In the genomic region with DNA sequence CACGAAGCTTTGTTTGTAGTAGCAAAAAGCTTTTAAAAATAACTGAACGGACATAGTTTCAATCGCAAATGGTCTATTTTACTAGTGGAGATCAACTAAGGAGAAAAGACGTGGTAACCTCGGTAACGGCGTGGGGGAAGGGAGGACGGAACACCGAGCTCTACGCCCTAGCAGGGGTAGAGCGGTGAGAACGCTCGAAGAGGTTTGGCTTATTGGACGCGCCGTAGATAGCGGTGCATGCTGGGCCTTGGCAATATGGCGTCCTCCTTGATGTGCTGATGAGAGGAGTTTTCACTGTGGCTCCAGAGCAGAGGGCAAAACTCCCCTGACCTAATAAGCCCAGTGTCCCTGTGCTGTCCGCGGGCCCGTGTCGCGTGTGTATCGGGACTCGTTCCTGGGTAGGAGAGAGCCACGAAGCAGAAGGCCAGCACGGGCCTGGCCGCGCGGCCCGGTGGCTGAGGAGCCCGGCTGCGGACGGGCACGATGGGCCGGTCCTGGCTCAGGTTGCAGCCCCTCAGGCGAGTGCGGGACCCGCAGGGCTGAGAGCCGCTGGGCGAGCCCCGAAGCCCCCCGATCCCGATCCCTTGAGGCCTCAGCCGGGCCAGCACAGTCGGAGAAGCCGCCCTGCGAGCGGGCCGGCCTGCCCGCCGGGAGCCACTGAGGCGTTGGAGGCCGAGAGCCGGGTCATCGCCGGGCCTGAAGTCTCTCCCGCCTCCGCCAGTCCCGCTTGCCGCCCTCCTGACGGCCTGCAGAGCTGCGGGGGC, we compare ENCODE assay signal across 8 mouse cellular contexts. TPM values are rescaled to one million over a fixed set of nuclear protein-coding genes. Genes with fewer than 3 reads are reported as not detected.
DNase-seq lines count a peak whose midpoint lies in the region; ATAC-seq lines count a peak whose summit lies in the region.

A gene (plus strand): TSS at position 143 of the 764 bp plus-strand sequence.

- peak; percentile 100 for ATAC-seq in forebrain, embryonic 14.5 days
- ATAC-seq in neural tube, embryonic 15.5 days (ENCODE audit: low FRiP score): peak; percentile 97

- intact Hi-C loops in heart, postnatal 14 days (cut with DNase I): loop anchor here (5.0 kb wide), 1 partner anchor 129 kb away; no protein-coding TSS in a partner anchor

- under 1% methylated on average over 43 of the region's 63 CpGs for WGBS in forebrain, embryonic 14.5 days
- under 1% methylated on average over 57 of the region's 63 CpGs for WGBS in neural tube, embryonic 15.5 days

- DNase-seq in ES-CJ7 (ENCODE audit: low read depth, low spot score): peak; percentile 98
- DNase-seq in cerebellum, adult 11 months: peak; percentile 97
- peak; percentile 99 for DNase-seq in forebrain, embryonic 14.5 days (ENCODE audit: low spot score)
- DNase-seq in heart, postnatal 14 days: peak; percentile 95 to 99
- peak; percentile 98 for DNase-seq in layer of hippocampus, adult 11-12 months (ENCODE audit: low spot score)
- peak; percentile 98 for DNase-seq in lung, adult 18-20 months
- DNase-seq in testis, postnatal 14 days (ENCODE audit: low spot score): peak; percentile 98

- peak within 1 kb of the TSS; percentile 56 for H3K27ac ChIP-seq in forebrain, embryonic 14.5 days (ENCODE audit: low read depth, low read length)
- peak within 1 kb of the TSS; percentile 88 for H3K27ac ChIP-seq in neural tube, embryonic 15.5 days (replicated peaks)

- H3K4me1 ChIP-seq in forebrain, embryonic 14.5 days (ENCODE audit: control insufficient read depth, insufficient read depth, low read length): peaks cover 10% of the 10 kb centered on the region; the same call in 1 of the 2 replicates
- H3K4me1 ChIP-seq in neural tube, embryonic 15.5 days: peaks cover 21% of the 10 kb centered on the region

- peak within 1 kb of the TSS; percentile 99 for H3K4me3 ChIP-seq in forebrain, embryonic 14.5 days (ENCODE audit: low read depth, low read length)
- peak within 1 kb of the TSS; percentile 99 for H3K4me3 ChIP-seq in neural tube, embryonic 15.5 days (replicated peaks)

- peak within 1 kb of the TSS; percentile 71 for H3K4me2 ChIP-seq in forebrain, embryonic 14.5 days (ENCODE audit: low read length)
- peak within 1 kb of the TSS; percentile 95 for H3K4me2 ChIP-seq in neural tube, embryonic 15.5 days

- peak within 1 kb of the TSS; percentile 95 for H3K9ac ChIP-seq in forebrain, embryonic 14.5 days (ENCODE audit: low read length)
- peak within 1 kb of the TSS; percentile 94 for H3K9ac ChIP-seq in neural tube, embryonic 15.5 days (replicated peaks)

- H3K27me3 ChIP-seq in forebrain, embryonic 14.5 days (replicated peaks; ENCODE audit: control insufficient read depth, insufficient read depth, low read length): no peaks in the 10 kb centered on the region
- no peaks in the 10 kb centered on the region for H3K27me3 ChIP-seq in neural tube, embryonic 15.5 days (replicated peaks)

- H3K9me3 ChIP-seq in forebrain, embryonic 14.5 days (replicated peaks; ENCODE audit: control insufficient read depth, low read length): no peaks in the 10 kb centered on the region
- no peaks in the 10 kb centered on the region for H3K9me3 ChIP-seq in neural tube, embryonic 15.5 days (replicated peaks)

- H3K36me3 ChIP-seq in forebrain, embryonic 14.5 days (ENCODE audit: control insufficient read depth, insufficient read depth, low read length): no peaks in the 10 kb centered on the region
- H3K36me3 ChIP-seq in neural tube, embryonic 15.5 days: no peaks in the 10 kb centered on the region

RNA-seq across cellular contexts. Expression of the gene that starts here (rescaled TPM):
- 7.0 and 9.3 TPM in 2 replicates for polyA plus RNA-seq in forebrain, embryonic 14.5 days (2014; fragmentation: Nextera tagmentation; extraction: Ambion mirVana)
- 10 to 100 TPM; 34.4 to 34.8 TPM for total RNA-seq in heart, postnatal 14 days (2021)
- 10.4 and 11.7 TPM in 2 replicates for polyA plus RNA-seq in neural tube, embryonic 15.5 days (2015; fragmentation: Nextera tagmentation; extraction: Ambion mirVana)

Comparison
In these comparisons a context has a peak if more than half of its experiments do, and no peak if none do; other contexts are left out.
1. Peak in every context shown above with its lines: DNase-seq, ATAC-seq, H3K4me3 ChIP-seq and H3K27ac ChIP-seq.